Mouse (Mus musculus): ENCODE results near the gene Serpinb12.
"Not testable (repeated sequence)": the region's sequence is repeated elsewhere in the genome, so short reads cannot be mapped to it uniquely, and the experiment has no call there.

Serpinb12 gene

GRCm38 (mm10) chr1:106934265-106934664 is at the start of gene Serpinb12:
Serpinb12 (plus strand) TSS chr1:106934449.
- no peak for DNase-seq (ENCODE audit: low spot score)

GRCm38 (mm10) chr1:106895142-106895541 is 39.1 kb upstream of the Serpinb12 start:
- DNase-seq (ENCODE audit: low spot score), result not testable (repeated sequence)

GRCm38 (mm10) chr1:106901406-106901805 is 32.8 kb upstream of the Serpinb12 start:
- peak; percentile 9 for DNase-seq (ENCODE audit: low spot score)

- no peak for DNase-seq (ENCODE audit: low spot score)
These were observed 2.3 kb upstream of the Serpinb12 start for GRCm38 (mm10) chr1:106931954-106932353.

GRCm38 (mm10) chr1:106933658-106934057 is 591 bp upstream of the Serpinb12 start:
- no peak for DNase-seq (ENCODE audit: low spot score)

- DNase-seq (ENCODE audit: low spot score), result no peak
These were observed 13.0 kb downstream of the Serpinb12 start for GRCm38 (mm10) chr1:106947217-106947616.

- no peak for DNase-seq (ENCODE audit: low spot score)
These were observed 25.7 kb downstream of the Serpinb12 start for GRCm38 (mm10) chr1:106959981-106960380.

GRCm38 (mm10) chr1:106961023-106961422 is 26.8 kb downstream of the Serpinb12 start:
- peak; percentile 30 for DNase-seq (ENCODE audit: low spot score)

- DNase-seq (ENCODE audit: low spot score), result no peak
These were observed 46.4 kb downstream of the Serpinb12 start, which contains the start of gene Serpinb13 for GRCm38 (mm10) chr1:106980684-106981083. Serpinb13 (plus strand) TSS chr1:106980984.

GRCm38 (mm10) chr1:106983092-106983491 is 48.8 kb downstream of the Serpinb12 start:
- no peak for DNase-seq (ENCODE audit: low spot score)

GRCm38 (mm10) chr1:106983865-106984264 is 49.6 kb downstream of the Serpinb12 start:
- no peak for DNase-seq (ENCODE audit: low spot score)

- DNase-seq (ENCODE audit: low spot score), result no peak
These were observed 66.2 kb downstream of the Serpinb12 start for GRCm38 (mm10) chr1:107000424-107000823.

GRCm38 (mm10) chr1:107001754-107002153 is 67.5 kb downstream of the Serpinb12 start:
- DNase-seq (ENCODE audit: low spot score), result no peak

GRCm38 (mm10) chr1:107006316-107006715 is 72.1 kb downstream of the Serpinb12 start:
- DNase-seq (ENCODE audit: low spot score), result no peak
